Mouse (Mus musculus) heart, adult 2 months (tissue): Measurements from ENCODE around the gene Hs6st3.
"Not testable (repeated sequence)": the region's sequence is repeated elsewhere in the genome, so short reads cannot be mapped to it uniquely, and the experiment has no call there.

ENCODE experiments used
- CTCF ChIP-seq: fragments of 200-600 bp; IDR thresholded peaks from 2 replicates; pipeline ENCODE4 v1.8.1; 2022; ENCODE audit warnings: antibody characterized with exemption, mild to moderate bottlenecking, moderate library complexity
- EP300 ChIP-seq: fragments of 200-500 bp; IDR thresholded peaks from 2 replicates; pipeline ENCODE4 v1.6.1; 2011; ENCODE audit warnings: low read depth, low read length, control low read depth; ENCODE audit not compliant: insufficient read depth
- POLR2A ChIP-seq: fragments of 200-500 bp; IDR thresholded peaks from 2 replicates; pipeline ENCODE4 v1.6.1; 2011; ENCODE audit warnings: mild to moderate bottlenecking, low read depth, low read length, control low read depth; ENCODE audit not compliant: insufficient read depth

GRCm38 (mm10) chr14:119278156-119278555 is 140.0 kb downstream of the Hs6st3 start:
- not testable (repeated sequence) for TF ChIP-seq CTCF, EP300, POLR2A
